Mouse (Mus musculus) liver, embryonic 14.5 days (tissue): ENCODE measurements at regions not wholly inside any gene's neighbourhood (a gene's known extent, or its start where the extent isn't known, plus 50 kb on each side); places are given as distances from the start of the nearest gene placed in this dataset.
"Not testable (repeated sequence)": the region's sequence is repeated elsewhere in the genome, so short reads cannot be mapped to it uniquely, and the experiment has no call there.

Experiments used
- ATAC-seq: fragments of 200-750 bp; cut with Nextera tagmentation; 2 replicates; pipeline ENCODE4 v1.8.0; 2017; ENCODE audit warnings: moderate number of reproducible peaks, mild to moderate bottlenecking, moderate library complexity; ENCODE audit not compliant: insufficient read depth
- DNase-seq, 3 experiments: peaks; one replicate each; pipeline ENCODE4 v3.0.0-alpha.2; 2012 to 2013; ENCODE audit warnings: low read depth in 3 of 3, low spot score in 3 of 3
- H3K27ac ChIP-seq: fragments of 300-500 bp; sonication (generic); 2 replicates; pipeline ENCODE4 v1.5.1; 2014; ENCODE audit warnings: moderate library complexity, mild to moderate bottlenecking, control low read depth, inconsistent platforms
- H3K27me3 ChIP-seq: fragments of 300-500 bp; sonication (generic); 2 replicates; pipeline ENCODE4 v1.6.1; 2014; ENCODE audit warnings: mild to moderate bottlenecking, low read length, moderate library complexity; ENCODE audit not compliant: control insufficient read depth, insufficient read depth
- H3K36me3 ChIP-seq: fragments of 300-500 bp; sonication (generic); replicated peaks from 2 replicates; pipeline ENCODE4 v1.6.1; 2014; ENCODE audit warnings: low read depth; ENCODE audit not compliant: control insufficient read depth, insufficient read depth
- H3K4me1 ChIP-seq, 2 experiments: fragments of 200-500 bp in 1 of 2; fragments of 300-500 bp in 1 of 2; sonication (generic) in 1 of 2; replicated peaks; 2 replicates each; pipeline ENCODE4 v1.6.1; 2012 to 2014; ENCODE audit warnings: antibody characterized with exemption in 1 of 2, inconsistent platforms in 1 of 2, low read length in 1 of 2; ENCODE audit not compliant: control insufficient read depth in 2 of 2, insufficient read depth in 2 of 2
- H3K4me2 ChIP-seq: fragments of 300-500 bp; sonication (generic); 2 replicates; pipeline ENCODE4 v1.6.1; 2014; ENCODE audit warnings: low read depth, mild to moderate bottlenecking, control low read depth, moderate library complexity
- H3K4me3 ChIP-seq, 2 experiments: fragments of 200-500 bp in 1 of 2; fragments of 300-500 bp in 1 of 2; sonication (generic) in 1 of 2; 2 replicates each; pipeline ENCODE4 v1.5.1; 2012 to 2014; ENCODE audit warnings: low read depth in 2 of 2, low read length in 2 of 2, mild to moderate bottlenecking in 2 of 2, control low read depth in 1 of 2, inconsistent platforms in 1 of 2, moderate library complexity in 1 of 2; ENCODE audit not compliant: insufficient read depth in 1 of 2
- H3K9ac ChIP-seq: fragments of 300-500 bp; sonication (generic); replicated peaks from 2 replicates; pipeline ENCODE4 v1.6.1; 2014; ENCODE audit warnings: mild to moderate bottlenecking, control low read depth, moderate library complexity
- H3K9me3 ChIP-seq: fragments of 300-500 bp; sonication (generic); 2 replicates; pipeline ENCODE4 v1.6.1; 2016; ENCODE audit warnings: low read length, mixed read lengths; ENCODE audit not compliant: control insufficient read depth
- CTCF ChIP-seq: IDR thresholded peaks from 2 replicates; pipeline ENCODE4 v1.5.1; 2016; ENCODE audit warnings: antibody characterized with exemption, low read depth, control low read depth
- EP300 ChIP-seq: IDR thresholded peaks from 2 replicates; pipeline ENCODE4 v1.6.1; 2016; ENCODE audit warnings: antibody characterized with exemption, low read depth
- WGBS: fragments of 180-500 bp; shearing (Covaris S2); extraction: QIAGEN DNeasy Blood & Tissue Kit; methylation state at CpG from one replicate; pipeline ENCODE4 v1.1.7; 2014; ENCODE audit not compliant: insufficient replicate concordance; 5-methylcytosine and 5-hydroxymethylcytosine counted together

DNA sequence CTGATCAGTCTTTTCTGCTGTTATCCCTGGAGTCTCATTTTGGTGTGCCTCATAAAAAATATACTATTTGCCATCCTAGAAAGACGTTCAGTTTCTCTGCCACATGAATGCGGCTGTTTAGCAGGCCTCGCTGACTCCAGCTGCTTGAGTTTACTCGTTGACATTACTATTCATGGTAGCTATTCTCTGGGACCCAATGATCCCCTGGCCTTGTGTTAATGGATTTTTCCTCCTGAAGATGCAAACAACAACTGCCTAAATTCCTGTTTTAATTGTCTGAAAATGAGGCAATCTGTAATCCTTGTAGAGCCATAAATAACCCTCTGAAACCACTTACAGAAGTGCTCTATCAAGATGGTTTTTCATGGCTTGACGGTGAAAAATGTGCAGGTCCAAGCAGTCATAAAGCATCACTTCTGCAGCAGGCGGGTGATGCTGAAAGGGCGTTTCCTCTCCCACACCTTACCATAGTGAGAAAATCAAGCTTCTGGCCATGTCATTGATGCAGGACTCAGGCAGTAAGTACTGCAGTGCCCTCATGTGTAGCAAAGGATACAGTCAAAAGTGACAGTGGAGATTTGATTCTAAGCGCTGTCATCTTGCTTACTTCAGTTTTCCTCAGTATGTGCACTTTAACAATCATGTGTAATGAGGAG lies 419.7 kb upstream of the Lrp1b start:
- WGBS: 66% methylated on average over 8 of the region's 8 CpGs
- H3K4me2 ChIP-seq: no peak overlapping the region
- H3K27ac ChIP-seq: no peak overlapping the region
- no peak overlapping the region for H3K4me3 ChIP-seq
- DNase-seq (no peak), ATAC-seq (no peak)
- TF ChIP-seq CTCF (no peak), EP300 (no peak)
- no peaks in the 10 kb centered on the region for H3K9me3 ChIP-seq
- H3K9ac ChIP-seq: no peak overlapping the region
- no peaks in the 10 kb centered on the region for H3K36me3 ChIP-seq
- no peaks in the 10 kb centered on the region for H3K27me3 ChIP-seq
- no peaks in the 10 kb centered on the region for H3K4me1 ChIP-seq

DNA sequence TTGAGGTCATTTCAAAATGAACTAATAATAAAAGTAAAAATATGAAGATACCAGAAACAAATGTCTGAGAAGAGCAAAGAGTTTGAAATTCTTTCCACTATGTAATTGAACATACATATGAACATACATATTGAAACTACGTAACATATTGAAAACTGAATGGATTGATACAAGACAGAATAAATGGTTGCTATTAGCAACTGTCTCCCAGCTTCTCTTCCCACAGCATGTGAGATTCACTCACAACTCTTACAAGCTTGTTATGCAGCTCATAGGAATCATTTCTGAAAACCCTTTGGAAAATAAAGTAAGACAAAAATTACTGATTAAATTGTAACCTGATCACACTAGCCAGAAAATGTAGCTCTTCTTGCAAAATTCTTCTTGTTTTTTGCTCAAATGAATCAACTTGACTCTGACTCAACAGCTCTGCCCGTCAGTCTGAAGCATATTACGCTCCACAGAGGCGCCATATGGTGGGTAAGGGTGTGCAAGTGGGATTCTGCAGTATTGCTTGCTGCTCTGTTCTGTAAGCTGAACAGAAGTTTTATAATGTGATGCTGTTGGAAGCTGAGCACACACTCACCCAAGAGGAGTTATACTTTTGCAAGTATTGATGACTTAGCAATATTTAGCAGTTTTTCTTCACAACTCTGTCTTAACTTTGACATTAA lies 444.3 kb upstream of the Lrp1b start:
- no peaks in the 10 kb centered on the region for H3K9me3 ChIP-seq
- DNase-seq (no peak), ATAC-seq (no peak)
- no peak overlapping the region for H3K4me3 ChIP-seq
- 58% methylated on average over 4 of the region's 4 CpGs for WGBS
- H3K9ac ChIP-seq: no peak overlapping the region
- H3K36me3 ChIP-seq: no peaks in the 10 kb centered on the region
- H3K27me3 ChIP-seq: no peaks in the 10 kb centered on the region
- no peak overlapping the region for H3K27ac ChIP-seq
- no peak overlapping the region for H3K4me2 ChIP-seq
- TF ChIP-seq EP300: no peak
- TF ChIP-seq CTCF: no peak
- H3K4me1 ChIP-seq: no peaks in the 10 kb centered on the region

DNA sequence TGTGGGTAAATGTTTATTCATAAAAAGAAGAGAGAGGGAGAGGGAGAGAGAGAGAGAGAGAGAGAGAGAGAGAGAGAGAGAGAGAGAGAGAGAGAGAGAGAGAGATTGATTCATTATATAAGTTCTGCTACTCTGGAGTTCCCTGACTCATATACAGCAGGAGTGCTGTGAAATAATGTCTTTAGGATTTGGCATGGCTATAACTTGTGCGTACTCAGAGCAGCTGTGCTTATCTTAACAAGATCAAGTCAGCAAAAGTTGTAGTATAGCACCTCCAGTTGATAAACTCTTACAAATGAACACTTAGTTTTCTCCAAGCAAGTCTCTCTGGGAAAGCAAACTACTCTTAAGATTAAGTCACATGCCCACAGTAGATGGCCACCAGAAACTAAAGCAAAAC lies 435.3 kb upstream of the Kynu start:
- H3K27me3 ChIP-seq: no peaks in the 10 kb centered on the region
- no peak overlapping the region for H3K4me3 ChIP-seq
- H3K4me2 ChIP-seq: no peak overlapping the region
- no peaks in the 10 kb centered on the region for H3K36me3 ChIP-seq
- no peaks in the 10 kb centered on the region for H3K4me1 ChIP-seq
- TF ChIP-seq EP300 (no peak), CTCF (no peak)
- no peak for DNase-seq
- 79% methylated on average over 1 of the region's 1 CpGs for WGBS
- no peak for ATAC-seq
- H3K9me3 ChIP-seq: no peaks in the 10 kb centered on the region
- no peak overlapping the region for H3K27ac ChIP-seq
- H3K9ac ChIP-seq: no peak overlapping the region

DNA sequence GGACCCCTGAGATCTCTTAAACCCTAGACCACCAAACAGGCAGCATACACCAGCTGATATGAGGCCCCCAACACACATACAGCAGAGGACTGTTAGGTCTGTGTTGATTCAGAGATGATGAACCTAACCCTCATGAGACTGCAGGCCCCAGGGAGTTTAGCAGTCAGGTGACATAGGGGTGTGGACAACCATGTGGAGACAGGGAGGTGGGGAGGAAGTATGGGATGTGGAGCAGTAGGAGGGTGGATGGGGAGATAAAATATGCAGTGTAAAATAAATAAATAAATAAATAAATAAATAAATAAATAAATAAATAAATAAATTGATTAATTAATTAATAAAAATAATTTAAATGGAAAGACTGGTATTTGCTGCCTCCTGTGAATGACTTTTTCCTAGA lies 401.6 kb upstream of the Kynu start:
- ATAC-seq (no peak), DNase-seq (no peak)
- no peaks in the 10 kb centered on the region for H3K4me1 ChIP-seq
- no peak overlapping the region for H3K4me2 ChIP-seq
- H3K27me3 ChIP-seq: no peaks in the 10 kb centered on the region
- no peak overlapping the region for H3K4me3 ChIP-seq
- no peaks in the 10 kb centered on the region for H3K9me3 ChIP-seq
- no peak for TF ChIP-seq EP300
- no peaks in the 10 kb centered on the region for H3K36me3 ChIP-seq
- H3K27ac ChIP-seq: no peak overlapping the region
- H3K9ac ChIP-seq: no peak overlapping the region

DNA sequence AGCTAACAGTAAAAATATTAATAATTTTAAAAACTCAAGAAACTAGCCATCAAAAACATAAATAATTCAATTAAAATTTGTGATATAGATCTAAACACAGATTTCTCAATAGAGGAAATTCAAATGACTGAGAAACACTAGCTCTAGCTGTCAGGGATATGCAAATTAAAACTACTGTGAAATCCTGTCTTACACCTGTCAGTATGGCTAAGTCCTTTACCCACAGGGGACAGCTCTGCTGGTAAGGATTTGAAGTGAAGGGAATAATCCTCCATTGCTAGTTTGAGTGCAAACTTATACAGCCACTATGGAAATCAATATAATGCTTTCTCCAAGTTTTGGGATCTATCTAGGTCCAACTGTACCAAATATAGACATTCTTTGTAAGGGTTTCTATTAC lies 373.0 kb upstream of the Kynu start:
- ATAC-seq (no peak), DNase-seq (no peak)
- no peak overlapping the region for H3K4me3 ChIP-seq
- no peak overlapping the region for H3K27ac ChIP-seq
- no peaks in the 10 kb centered on the region for H3K4me1 ChIP-seq
- no peaks in the 10 kb centered on the region for H3K9me3 ChIP-seq
- no peaks in the 10 kb centered on the region for H3K27me3 ChIP-seq
- H3K4me2 ChIP-seq: no peak overlapping the region
- H3K36me3 ChIP-seq: no peaks in the 10 kb centered on the region
- no peak overlapping the region for H3K9ac ChIP-seq
- TF ChIP-seq EP300: no peak
- no peak for TF ChIP-seq CTCF

DNA sequence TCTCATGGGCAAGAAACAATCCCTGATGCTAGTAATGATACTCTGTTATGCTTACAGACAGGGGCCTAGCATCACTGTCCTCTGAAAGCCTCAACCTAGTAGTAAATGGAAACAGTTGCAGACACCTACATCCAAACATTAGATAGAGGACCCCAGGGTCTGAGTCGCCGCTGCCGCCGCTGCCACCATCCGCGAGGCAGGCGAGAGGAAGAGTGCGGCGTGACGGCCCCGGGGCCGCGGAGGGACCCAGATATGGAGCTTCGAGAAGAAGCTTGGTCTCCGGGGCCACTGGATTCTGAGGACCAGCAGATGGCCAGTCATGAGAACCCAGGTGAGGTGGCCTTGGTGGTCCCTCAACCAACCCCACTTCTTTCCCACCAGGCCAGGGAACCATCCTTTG lies 359.6 kb upstream of the Kynu start:
- WGBS: 77% methylated on average over 15 of the region's 15 CpGs
- not testable (repeated sequence) for H3K9ac ChIP-seq, H3K4me3 ChIP-seq, H3K9me3 ChIP-seq, H3K4me2 ChIP-seq, H3K36me3 ChIP-seq, DNase-seq, ATAC-seq, H3K4me1 ChIP-seq, H3K27ac ChIP-seq, H3K27me3 ChIP-seq
